Mouse (Mus musculus) lung, adult 10 weeks (tissue): ENCODE data around the gene Tmem267. TPM values are rescaled to one million over a fixed set of nuclear protein-coding genes. Genes with fewer than 3 reads are reported as not detected.

Experiments
- polyA plus RNA-seq: library from polyadenylated mRNA; stranded (reverse); fragments of 350-450 nt; fragmentation: Illumina TruSeq; extraction: RNeasy Lipid Tissue Mini Kit (QIAGEN cat#74804); gene quantifications from one replicate; pipeline ENCODE4 v1.2.3, GENCODE M21; 2014; ENCODE audit warnings: low read depth, low replicate concordance; ENCODE audit not compliant: insufficient read depth

Gene Tmem267
- polyA plus RNA-seq = 17.4 TPM

DNA sequence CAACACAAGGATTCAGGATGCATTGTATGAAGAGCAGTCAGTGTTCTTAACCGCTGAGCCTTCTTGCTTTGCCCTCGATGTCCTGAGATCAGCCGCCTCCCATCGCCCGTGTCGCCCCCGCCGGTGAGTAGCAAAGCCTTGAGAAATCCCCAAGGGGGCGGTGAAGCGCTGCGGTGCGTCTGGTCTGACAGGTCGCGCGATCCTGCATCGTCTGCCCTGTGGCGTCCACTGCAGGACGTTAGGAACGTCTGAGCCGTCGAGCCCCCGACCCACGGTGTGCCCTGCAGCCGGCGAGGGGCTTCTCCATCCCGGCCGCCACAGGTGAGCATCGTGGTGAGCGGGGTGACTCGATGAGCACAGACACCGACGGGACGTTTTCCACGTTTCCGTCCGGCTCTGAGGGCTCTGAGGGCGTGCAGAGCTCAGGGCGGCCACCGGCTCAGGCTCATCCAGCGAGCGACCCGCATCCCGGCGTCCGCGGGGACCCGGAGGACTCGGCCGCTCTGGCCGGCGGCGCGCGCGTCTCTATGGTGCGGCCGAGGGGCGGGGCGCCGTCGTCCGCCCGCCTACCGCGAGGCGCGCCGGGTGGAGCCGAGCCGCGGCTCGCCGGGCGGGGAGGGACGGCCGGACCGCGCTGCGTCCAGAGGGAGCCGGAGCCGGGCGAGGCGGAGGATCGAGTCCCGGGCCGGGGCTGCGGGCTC, at the start of gene Tmem267, which contains the start of gene 3110070M22Rik:
Tmem267 (plus strand) TSS at position 160 of the 701 bp plus-strand sequence.
3110070M22Rik (minus strand) TSS at position 504 of the 701 bp plus-strand sequence.

DNA sequence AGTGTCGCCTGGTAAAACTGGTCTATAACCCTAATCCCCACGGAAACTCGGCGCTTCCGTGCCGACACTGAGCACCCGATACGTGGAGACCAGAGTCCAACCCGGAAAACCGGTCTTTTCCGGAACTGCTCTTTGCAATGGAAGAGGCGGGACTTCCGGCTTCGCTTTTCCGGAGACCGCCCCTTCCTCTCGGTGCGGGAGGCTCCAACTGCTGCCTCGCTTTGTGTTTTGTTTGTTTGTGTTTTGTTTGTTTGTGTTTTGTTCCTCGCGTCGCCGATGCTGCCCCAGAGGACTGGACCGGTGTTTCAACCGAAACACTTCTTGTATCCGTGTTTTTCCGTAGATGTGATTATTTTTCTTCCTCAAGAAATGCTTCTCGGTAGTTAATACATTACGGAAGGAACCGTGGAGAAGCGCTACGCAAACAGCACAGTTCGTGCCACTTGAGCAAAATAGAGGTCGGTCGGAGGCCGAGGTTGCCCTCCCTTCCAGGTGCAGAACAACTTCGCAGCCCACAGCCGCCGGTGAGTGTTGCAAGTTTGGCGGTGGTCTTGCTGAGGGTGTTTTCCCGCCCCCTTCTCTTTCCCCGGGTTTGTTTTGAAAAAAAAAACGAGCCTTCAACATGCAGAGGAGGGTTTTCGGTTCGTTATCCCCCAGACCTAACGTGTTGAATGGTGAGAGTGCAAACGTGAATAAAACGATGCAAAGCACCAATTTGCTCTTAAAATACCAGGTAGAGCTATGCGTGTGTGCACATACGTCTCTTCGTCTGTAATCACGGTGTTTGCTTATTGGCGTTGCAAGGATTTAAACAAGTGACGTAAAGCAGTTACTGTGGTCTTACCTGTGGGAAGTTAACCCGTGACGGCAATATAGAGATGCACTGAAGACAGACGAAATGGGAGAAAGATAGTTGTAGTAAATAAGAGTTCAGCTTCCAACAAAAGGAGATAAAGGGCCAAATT, 25.0 kb upstream of the Tmem267 start, which contains the start of gene 4833420G17Rik:
4833420G17Rik (plus strand) TSS at position 173 of the 965 bp plus-strand sequence.

DNA sequence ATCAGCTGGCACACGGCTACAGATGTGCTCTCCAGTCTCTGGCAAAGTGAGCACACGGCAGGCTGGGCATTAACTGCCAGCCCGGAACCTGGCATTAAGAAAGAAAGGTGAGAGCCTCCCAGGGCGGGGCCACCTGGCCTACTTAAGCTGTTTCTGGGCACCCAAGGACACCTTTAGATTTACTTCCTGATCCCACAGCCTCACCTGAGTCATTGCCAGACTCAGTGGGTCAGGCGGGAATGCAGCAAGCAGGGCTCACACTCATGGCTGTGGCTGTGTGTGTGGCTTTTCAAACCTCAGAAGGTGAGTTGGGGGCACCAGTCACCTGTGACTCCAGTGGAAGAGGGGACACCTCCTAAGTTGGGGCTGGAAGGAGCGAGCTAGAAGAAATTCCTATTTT, 135.8 kb downstream of the Tmem267 start, which contains the start of gene Ccl28:
Ccl28 (plus strand) TSS at position 186 of the 400 bp plus-strand sequence.

Other genes with a start within 250 kb of the Tmem267 start
- 69.7 TPM for gene Paip1, start 59.4 kb upstream of the Tmem267 start, polyA plus RNA-seq
- 19.3 TPM for gene 4833420G17Rik, start 25.3 kb upstream of the Tmem267 start, polyA plus RNA-seq
- gene 3110070M22Rik, start 344 bp downstream of the Tmem267 start, polyA plus RNA-seq = 2.6 TPM
- 0.45 TPM for gene Ccl28, start 135.8 kb downstream of the Tmem267 start, polyA plus RNA-seq
- gene Hmgcs1, start 202.3 kb downstream of the Tmem267 start, polyA plus RNA-seq = 60.7 TPM